Mouse (Mus musculus) cerebellum, postnatal 10 days (tissue): ENCODE data around the gene Gm21976.
A peak's percentile ranks its signal among the peaks of the same experiment; 100 is the strongest.

Experiments used
- DNase-seq, 2 experiments: peaks; one replicate each; pipeline ENCODE4 v3.0.0; 2021; ENCODE audit warnings: mixed read lengths in 2 of 2

Gene Gm21976

GRCm38 (mm10) chr13:98279686-98280085, at the start of gene Gm21976:
TSS of gene Gm21976 (plus strand) at chr13:98279887.
- DNase-seq: no peak

- no peak for DNase-seq
These were observed 49.2 kb upstream of the Gm21976 start for GRCm38 (mm10) chr13:98230511-98230910.

- DNase-seq: no peak
These were observed 44.2 kb upstream of the Gm21976 start for GRCm38 (mm10) chr13:98235451-98235850.

- DNase-seq: peak; percentile 85 to 90
These were observed 39.6 kb upstream of the Gm21976 start for GRCm38 (mm10) chr13:98239978-98240641.

- peak; percentile 43 to 49 for DNase-seq
These were observed 38.0 kb upstream of the Gm21976 start for GRCm38 (mm10) chr13:98241531-98242282.

- peak; percentile 78 to 87 for DNase-seq
These were observed 34.9 kb upstream of the Gm21976 start for GRCm38 (mm10) chr13:98244571-98245350.

GRCm38 (mm10) chr13:98245386-98245785, 34.3 kb upstream of the Gm21976 start:
- peak; percentile 58 to 64 for DNase-seq

- DNase-seq: no peak
These were observed 30.1 kb upstream of the Gm21976 start for GRCm38 (mm10) chr13:98249594-98249993.

- no peak for DNase-seq
These were observed 24.8 kb upstream of the Gm21976 start for GRCm38 (mm10) chr13:98254921-98255320.

- DNase-seq: peak; percentile 99
These were observed 16.8 kb upstream of the Gm21976 start, which contains the start of the genes Utp15 and Ankra2 for GRCm38 (mm10) chr13:98262636-98263457. TSS of gene Utp15 (minus strand) at chr13:98263041. TSS of gene Ankra2 (plus strand) at chr13:98263074.

GRCm38 (mm10) chr13:98263458-98263987, 16.2 kb upstream of the Gm21976 start:
- no peak for DNase-seq

GRCm38 (mm10) chr13:98264111-98264510, 15.6 kb upstream of the Gm21976 start:
- DNase-seq: no peak

GRCm38 (mm10) chr13:98274023-98274422, 5.7 kb upstream of the Gm21976 start:
- no peak for DNase-seq

GRCm38 (mm10) chr13:98275646-98276045, 4.0 kb upstream of the Gm21976 start:
- no peak for DNase-seq

GRCm38 (mm10) chr13:98276253-98276652, 3.4 kb upstream of the Gm21976 start:
- no peak for DNase-seq

GRCm38 (mm10) chr13:98277501-98277900, 2.2 kb upstream of the Gm21976 start:
- DNase-seq: no peak

- no peak for DNase-seq
These were observed 1.4 kb downstream of the Gm21976 start for GRCm38 (mm10) chr13:98280990-98281650.

- no peak for DNase-seq
These were observed 11.0 kb downstream of the Gm21976 start for GRCm38 (mm10) chr13:98290719-98291118.

- no peak for DNase-seq
These were observed 12.0 kb downstream of the Gm21976 start for GRCm38 (mm10) chr13:98291712-98292111.

- DNase-seq: no peak
These were observed 16.4 kb downstream of the Gm21976 start for GRCm38 (mm10) chr13:98296072-98296471.

- DNase-seq: no peak
These were observed 18.3 kb downstream of the Gm21976 start for GRCm38 (mm10) chr13:98297883-98298482.
